Mouse (Mus musculus) mature B cell (primary cell): ENCODE measurements around the gene Aff3.

ENCODE experiments used
- in situ Hi-C: fragments of 300-500 bp; cut with MboI; formaldehyde crosslinking; loops from 2 replicates; pipeline ENCODE4 v1.14.3; 2019

Aff3 gene

DNA sequence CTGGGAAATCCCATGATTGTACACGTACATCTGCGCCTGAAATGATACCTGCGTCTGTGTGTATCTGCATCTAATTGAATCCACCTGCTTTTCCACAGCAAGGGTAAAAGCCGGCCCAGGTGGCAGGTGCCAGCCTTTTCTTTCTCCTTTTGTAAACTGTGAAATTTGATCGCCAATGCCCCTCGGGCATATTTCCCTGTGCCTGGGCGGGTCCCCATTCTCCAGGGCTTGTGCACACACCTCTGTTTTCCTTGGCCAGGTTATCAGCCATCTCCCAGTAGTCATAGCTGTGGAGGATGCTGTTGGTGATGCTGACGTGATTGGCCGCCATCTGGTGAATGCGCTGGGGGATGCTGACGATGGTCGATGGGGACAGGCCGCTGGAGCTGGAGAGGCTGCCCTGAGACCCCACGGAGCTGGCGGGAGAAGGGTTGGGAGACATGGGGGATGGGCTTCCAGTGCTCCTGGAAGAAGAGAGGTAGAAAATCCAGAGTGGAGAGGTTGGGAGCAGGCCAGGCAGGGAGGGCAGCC lies 483.7 kb downstream of the Aff3 start:
- in situ Hi-C loops, result no loop called here

DNA sequence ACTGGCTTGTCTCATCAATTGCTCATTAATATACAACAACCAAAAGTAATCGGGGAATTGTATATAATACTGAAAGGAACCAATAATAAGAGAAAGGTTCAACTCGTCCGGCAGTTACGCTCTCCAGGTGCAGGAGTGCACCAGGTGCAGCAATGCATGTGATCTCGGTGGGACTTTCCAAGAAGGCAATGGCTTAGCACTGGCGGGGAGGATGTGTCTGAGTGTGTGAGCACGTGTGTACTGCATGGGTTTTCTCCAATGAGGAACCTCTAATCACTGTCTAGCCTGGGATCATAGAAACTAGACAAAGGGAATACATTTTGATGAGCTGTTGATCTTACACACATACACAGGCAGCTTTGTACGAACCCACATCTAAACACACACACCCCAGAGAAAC lies 485.8 kb downstream of the Aff3 start:
- in situ Hi-C loops, result no loop called here

- in situ Hi-C loops, result no loop called here
These were observed 488.7 kb downstream of the Aff3 start for GRCm38 (mm10) chr1:38176077-38176476.

DNA sequence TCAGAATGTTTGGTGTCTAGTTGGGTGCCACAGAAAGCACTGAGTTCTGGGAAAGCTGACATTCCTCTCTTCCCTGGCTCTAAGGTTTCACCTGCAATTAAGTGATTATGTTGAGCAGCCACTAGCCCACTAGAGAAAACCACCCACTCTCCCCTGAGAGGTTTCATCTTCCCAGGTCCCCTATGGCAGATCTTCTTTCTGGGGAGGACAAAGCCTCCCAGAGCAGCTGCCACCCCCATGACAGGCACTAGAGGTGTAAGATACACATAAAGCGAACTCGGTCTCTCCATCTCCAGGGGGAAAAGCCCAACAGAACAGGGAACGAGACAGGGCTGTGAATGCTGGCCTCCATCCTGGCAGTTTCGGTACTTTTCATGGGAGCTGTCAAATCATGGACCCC lies 492.9 kb downstream of the Aff3 start:
- in situ Hi-C loops, result no loop called here

GRCm38 (mm10) chr1:38165696-38166095 lies 499.1 kb downstream of the Aff3 start:
- in situ Hi-C loops, result no loop called here

GRCm38 (mm10) chr1:38150086-38150485 lies 514.7 kb downstream of the Aff3 start:
- in situ Hi-C loops, result no loop called here

DNA sequence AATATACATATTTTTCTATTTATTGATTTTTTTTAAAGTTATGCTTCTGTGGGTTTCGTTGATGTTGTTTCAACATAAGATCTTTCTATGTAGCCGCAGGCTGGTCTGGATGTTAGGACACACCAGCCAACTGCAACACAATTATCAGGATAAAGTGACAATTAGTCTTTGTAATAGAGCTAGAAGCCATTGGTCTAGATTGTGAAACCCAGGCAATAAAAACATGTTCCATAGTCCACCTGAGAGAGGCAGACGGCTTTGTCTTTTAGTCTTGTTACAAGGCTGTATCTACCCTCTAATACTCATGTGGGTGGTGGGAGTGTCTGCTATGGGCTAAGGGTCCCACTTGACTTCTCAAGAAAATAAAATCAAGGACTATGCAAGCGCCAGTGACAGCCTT lies 518.7 kb downstream of the Aff3 start:
- in situ Hi-C loops, result no loop called here

DNA sequence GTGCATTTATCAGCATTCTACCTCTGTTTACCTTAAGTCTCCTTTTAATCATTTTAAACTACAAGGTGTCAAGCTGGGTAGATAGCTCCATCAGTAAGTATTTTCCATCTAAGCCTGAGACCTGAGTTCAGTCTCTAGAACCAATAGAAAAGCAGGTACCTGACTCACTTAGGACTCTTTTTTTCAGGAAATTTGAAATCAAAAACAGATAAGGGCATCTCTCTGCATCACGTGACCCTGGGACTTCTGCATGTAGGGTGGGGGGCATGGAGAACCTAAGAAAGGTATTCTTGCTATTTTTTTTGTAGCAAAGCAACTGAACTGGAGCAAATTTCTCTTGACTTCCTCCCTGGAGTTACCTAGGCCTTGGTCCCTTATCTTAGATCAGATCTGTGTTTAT lies 523.4 kb downstream of the Aff3 start:
- in situ Hi-C loops, result no loop called here

GRCm38 (mm10) chr1:38140911-38141310 lies 523.8 kb downstream of the Aff3 start:
- in situ Hi-C loops, result no loop called here

- in situ Hi-C loops, result no loop called here
These were observed 525.4 kb downstream of the Aff3 start for GRCm38 (mm10) chr1:38139396-38139795.

GRCm38 (mm10) chr1:38132942-38133341 lies 531.8 kb downstream of the Aff3 start:
- in situ Hi-C loops, result no loop called here

GRCm38 (mm10) chr1:38130715-38131483 lies 533.9 kb downstream of the Aff3 start:
- in situ Hi-C loops, result no loop called here

- in situ Hi-C loops, result no loop called here
These were observed 535.1 kb downstream of the Aff3 start, which contains the start of gene Rev1 for GRCm38 (mm10) chr1:38129501-38130267. Gene Rev1 (minus strand): TSS chr1:38129801.

DNA sequence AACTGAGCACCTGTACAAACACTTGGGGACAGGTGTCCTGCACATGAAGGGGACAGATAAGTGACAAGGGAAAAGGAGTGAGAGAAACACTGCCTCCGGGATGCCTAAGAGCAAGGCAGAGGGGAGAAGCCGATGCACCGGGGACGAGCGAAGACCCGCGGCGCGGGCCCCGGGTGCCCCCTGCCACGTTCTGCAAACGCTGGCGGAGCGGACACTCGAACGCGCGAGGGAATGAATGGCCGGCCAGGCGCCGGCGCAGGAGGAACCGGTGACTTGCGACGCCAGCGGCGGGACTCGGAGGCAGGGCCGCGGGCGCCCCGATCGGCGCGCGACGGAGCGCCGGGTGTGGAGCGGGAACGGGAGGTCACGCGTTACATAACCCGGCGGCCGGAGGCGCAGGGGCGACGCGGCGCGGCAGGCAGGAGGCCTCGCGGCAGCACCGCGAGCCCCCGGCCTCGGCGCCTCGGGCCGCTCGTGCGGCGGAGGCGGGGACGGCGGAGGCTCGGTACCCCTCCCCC lies 535.8 kb downstream of the Aff3 start:
- in situ Hi-C loops, result no loop called here
